Mouse (Mus musculus) ovary, postnatal 10 days (tissue): ENCODE results near the gene Cacna1s.

Source experiments
- DNase-seq: peaks from one replicate; pipeline ENCODE4 v3.0.0; 2022; ENCODE audit warnings: low spot score

Cacna1s gene

GRCm38 (mm10) chr1:136138191-136138830 is 85.8 kb downstream of the Cacna1s start:
- no peak for DNase-seq

GRCm38 (mm10) chr1:136139990-136140640 is 87.6 kb downstream of the Cacna1s start:
- DNase-seq: peak; percentile 30

GRCm38 (mm10) chr1:136141176-136141950 is 88.8 kb downstream of the Cacna1s start:
- DNase-seq: no peak

- DNase-seq: no peak
Observed at GRCm38 (mm10) chr1:136142336-136142735, 89.8 kb downstream of the Cacna1s start.

GRCm38 (mm10) chr1:136143514-136143913 is 91.0 kb downstream of the Cacna1s start:
- DNase-seq: no peak

- no peak for DNase-seq
Observed at GRCm38 (mm10) chr1:136149702-136150101, 97.2 kb downstream of the Cacna1s start.

- DNase-seq: no peak
Observed at GRCm38 (mm10) chr1:136151371-136151770, 98.8 kb downstream of the Cacna1s start.

GRCm38 (mm10) chr1:136156304-136156703 is 103.8 kb downstream of the Cacna1s start:
- DNase-seq: no peak

GRCm38 (mm10) chr1:136156951-136157350 is 104.4 kb downstream of the Cacna1s start:
- DNase-seq: no peak

- no peak for DNase-seq
Observed at GRCm38 (mm10) chr1:136159830-136160229, 107.3 kb downstream of the Cacna1s start.

- DNase-seq: no peak
Observed at GRCm38 (mm10) chr1:136160297-136160696, 107.7 kb downstream of the Cacna1s start.

- no peak for DNase-seq
Observed at GRCm38 (mm10) chr1:136160930-136161329, 108.4 kb downstream of the Cacna1s start.

GRCm38 (mm10) chr1:136161333-136161921 is 108.9 kb downstream of the Cacna1s start:
- DNase-seq: no peak

- DNase-seq: no peak
Observed at GRCm38 (mm10) chr1:136165436-136165835, 112.9 kb downstream of the Cacna1s start.

- no peak for DNase-seq
Observed at GRCm38 (mm10) chr1:136167657-136168056, 115.1 kb downstream of the Cacna1s start.
